In the genomic region with DNA sequence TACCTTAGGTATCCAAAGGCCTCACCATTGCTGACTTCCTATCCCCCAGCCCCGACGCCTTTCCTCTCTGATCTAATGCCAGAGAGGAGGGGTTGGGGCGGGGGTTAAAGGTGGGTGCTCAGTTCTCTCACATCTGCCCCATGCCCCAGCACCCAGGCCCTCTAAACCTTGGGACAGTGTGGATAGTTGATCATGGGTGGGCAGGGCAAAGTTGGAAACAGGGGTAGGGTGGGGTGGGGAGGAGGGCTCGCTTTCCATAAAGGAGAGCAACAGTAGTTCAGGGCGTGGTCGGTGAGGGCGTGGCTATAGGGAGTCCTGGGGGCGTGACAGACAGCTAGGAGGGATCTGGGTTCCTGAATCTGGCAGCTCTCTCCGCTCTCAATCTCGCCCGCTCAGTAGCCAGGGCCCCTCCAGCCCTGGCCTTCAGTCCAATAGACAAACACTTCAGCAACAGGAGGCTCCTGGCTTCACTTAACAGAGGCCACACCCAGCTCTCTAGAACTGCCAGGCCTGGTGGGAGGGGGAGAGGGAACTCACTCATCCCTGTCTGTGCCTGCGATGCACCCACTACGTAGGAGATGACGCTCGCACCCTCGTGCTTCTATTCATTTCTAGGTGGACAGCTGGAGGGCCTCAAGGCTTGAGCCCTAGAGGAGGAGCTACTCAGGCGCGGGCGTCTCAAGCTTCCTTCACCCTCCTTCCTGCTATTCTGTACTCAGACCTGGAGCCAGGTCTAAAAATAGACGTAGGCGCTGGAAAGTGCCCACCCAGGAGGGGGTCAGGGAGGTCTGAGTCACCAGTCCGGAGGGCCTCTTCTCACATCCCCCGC, we compare ENCODE assay signal across 7 mouse cellular contexts. TPM values are rescaled to one million over a fixed set of nuclear protein-coding genes. Genes with fewer than 3 reads are reported as not detected.
A peak's percentile ranks its signal among the peaks of the same experiment; 100 is the strongest.
DNase-seq lines count a peak whose midpoint lies in the region; ATAC-seq and TF ChIP-seq lines count a peak whose summit lies in the region.

No protein-coding gene starts in this region.

- no peaks in the 10 kb centered on the region for H3K27me3 ChIP-seq in hindbrain, embryonic 15.5 days
- peaks cover 8% of the 10 kb centered on the region for H3K27me3 ChIP-seq in limb, embryonic 11.5 days (ENCODE audit: control insufficient read depth, insufficient read depth, low read length)
- no peaks in the 10 kb centered on the region for H3K27me3 ChIP-seq in neural tube, embryonic 14.5 days (ENCODE audit: control insufficient read depth, insufficient read depth, low read length)

- peaks cover 43% of the 10 kb centered on the region for H3K4me1 ChIP-seq in hindbrain, embryonic 15.5 days (replicated peaks)
- H3K4me1 ChIP-seq in limb, embryonic 11.5 days (ENCODE audit: control insufficient read depth, insufficient read depth, low read length) = peaks cover 9% of the 10 kb centered on the region; the same call in 1 of the 2 replicates
- 0 out of 2 replicates have a peak, but pooled peaks cover 3% of the 10 kb centered on the region for H3K4me1 ChIP-seq in neural tube, embryonic 14.5 days (ENCODE audit: control insufficient read depth, insufficient read depth, low read length)

- 16% methylated on average over 23 of the region's 23 CpGs for WGBS in hindbrain, embryonic 15.5 days
- WGBS in limb, embryonic 11.5 days = 10% methylated on average over 23 of the region's 23 CpGs
- whole genome bisulfite sequencing in neural tube, embryonic 14.5 days = 16% methylated on average over 23 of the region's 23 CpGs

- peak; percentile 59 for DNase-seq in adrenal gland, adult 2 months
- peak; percentile 47 for DNase-seq in cerebellum, adult 9-11 months
- peak; percentile 80 for DNase-seq in gastrocnemius, adult 2 months
- no peak for DNase-seq in limb, embryonic 11.5 days (ENCODE audit: low spot score)
- DNase-seq in yolk sac, embryonic 10.5 days (ENCODE audit: low spot score) = peak; percentile 71

- peak overlapping the region; percentile 74 for H3K27ac ChIP-seq in gastrocnemius, adult 2 months
- H3K27ac ChIP-seq in hindbrain, embryonic 15.5 days (replicated peaks) = no peak overlapping the region
- no peak overlapping the region for H3K27ac ChIP-seq in limb, embryonic 11.5 days (replicated peaks; ENCODE audit: low read depth, low read length)
- no peak overlapping the region for H3K27ac ChIP-seq in neural tube, embryonic 14.5 days (ENCODE audit: low read depth, low read length)

- H3K4me3 ChIP-seq in gastrocnemius, adult 2 months = peak overlapping the region; percentile 32
- no peak overlapping the region for H3K4me3 ChIP-seq in hindbrain, embryonic 15.5 days
- no peak overlapping the region for H3K4me3 ChIP-seq in limb, embryonic 11.5 days (ENCODE audit: low read depth, low read length)
- H3K4me3 ChIP-seq in neural tube, embryonic 14.5 days (ENCODE audit: low read depth, low read length) = no peak overlapping the region

- no peak for TF ChIP-seq CTCF in gastrocnemius, adult 2 months (IDR thresholded peaks at IDR 0.05)

- no peaks in the 10 kb centered on the region for H3K9me3 ChIP-seq in hindbrain, embryonic 15.5 days
- H3K9me3 ChIP-seq in limb, embryonic 11.5 days (ENCODE audit: control insufficient read depth, low read length) = no peaks in the 10 kb centered on the region
- no peaks in the 10 kb centered on the region for H3K9me3 ChIP-seq in neural tube, embryonic 14.5 days (ENCODE audit: control insufficient read depth, low read length)

- no peak overlapping the region for H3K4me2 ChIP-seq in hindbrain, embryonic 15.5 days
- H3K4me2 ChIP-seq in limb, embryonic 11.5 days (ENCODE audit: low read depth, severe bottlenecking) = peak overlapping the region; percentile 16; the same call in 1 of the 2 replicates
- H3K4me2 ChIP-seq in neural tube, embryonic 14.5 days (ENCODE audit: low read depth, low read length) = no peak overlapping the region

- intact Hi-C loops in gastrocnemius, adult 2 months (cut with DNase I) = loop anchor here (1.0 to 5.0 kb wide), 3 partner anchors 46 to 74 kb away; no protein-coding TSS in a partner anchor

- no peaks in the 10 kb centered on the region for H3K36me3 ChIP-seq in hindbrain, embryonic 15.5 days
- no peaks in the 10 kb centered on the region for H3K36me3 ChIP-seq in limb, embryonic 11.5 days (ENCODE audit: control insufficient read depth, insufficient read depth, low read length)
- H3K36me3 ChIP-seq in neural tube, embryonic 14.5 days (ENCODE audit: control insufficient read depth, insufficient read depth, low read length) = no peaks in the 10 kb centered on the region

- H3K9ac ChIP-seq in hindbrain, embryonic 15.5 days = no peak overlapping the region
- H3K9ac ChIP-seq in limb, embryonic 11.5 days (ENCODE audit: low read length) = no peak overlapping the region
- no peak overlapping the region for H3K9ac ChIP-seq in neural tube, embryonic 14.5 days (replicated peaks; ENCODE audit: low read depth, low read length)

- ATAC-seq in hindbrain, embryonic 15.5 days (ENCODE audit: low FRiP score, low read depth) = peak; percentile 63; the same call in 1 of the 2 replicates
- ATAC-seq in limb, embryonic 11.5 days (ENCODE audit: insufficient number of reproducible peaks, low FRiP score, low TSS enrichment, low read depth) = peak; percentile 65
- ATAC-seq in neural tube, embryonic 14.5 days (ENCODE audit: low read depth) = peak; percentile 38; the same call in 1 of the 2 replicates

RNA-seq across cellular contexts. Expression of a gene that starts 10.9 kb away (rescaled TPM):
- total RNA-seq in adrenal gland, adult 2 months (2021) = 10 to 100 TPM in 1 of 2 experiments, 1 to 10 TPM in 1; 9.2 to 15.8 TPM
- 15.7 and 23.4 TPM in 2 replicates for polyA plus RNA-seq in adrenal gland, adult 2 months (2012; rRNA removed)
- total RNA-seq in gastrocnemius, adult 2 months (2021) = 1 to 10 TPM; 3.5 to 7.9 TPM
- 13.4 and 13.9 TPM in 2 replicates for polyA plus RNA-seq in hindbrain, embryonic 15.5 days (2015; fragmentation: Nextera tagmentation; extraction: Ambion mirVana)
- 8.1 and 8.2 TPM in 2 replicates for polyA plus RNA-seq in limb, embryonic 11.5 days (2014; fragmentation: Nextera tagmentation; extraction: Ambion mirVana)
- polyA plus RNA-seq in neural tube, embryonic 14.5 days (2014; fragmentation: Nextera tagmentation; extraction: Ambion mirVana) = 5.8 and 18.2 TPM in 2 replicates

RNA-seq across cellular contexts. Expression of a gene that starts 52.1 kb away (rescaled TPM):
- total RNA-seq in adrenal gland, adult 2 months (2021) = 10 to 100 TPM; 18.7 to 24.9 TPM
- 87.5 and 105 TPM in 2 replicates for polyA plus RNA-seq in adrenal gland, adult 2 months (2012; rRNA removed)
- total RNA-seq in gastrocnemius, adult 2 months (2021) = under 1 TPM; 0.48 to 0.59 TPM
- 16.4 and 17.4 TPM in 2 replicates for polyA plus RNA-seq in hindbrain, embryonic 15.5 days (2015; fragmentation: Nextera tagmentation; extraction: Ambion mirVana)
- 1.2 and 1.5 TPM in 2 replicates for polyA plus RNA-seq in limb, embryonic 11.5 days (2014; fragmentation: Nextera tagmentation; extraction: Ambion mirVana)
- polyA plus RNA-seq in neural tube, embryonic 14.5 days (2014; fragmentation: Nextera tagmentation; extraction: Ambion mirVana) = 15.4 and 17.1 TPM in 2 replicates
